22 mouse cellular contexts compared by ENCODE assay signal in genomic region chr4:99773041-99773440, GRCm38 (mm10). TPM values are rescaled to one million over a fixed set of nuclear protein-coding genes. Genes with fewer than 3 reads are reported as not detected.
DNase-seq lines count a peak whose midpoint lies in the region; ATAC-seq and TF ChIP-seq lines count a peak whose summit lies in the region.
"Had no signal": no experiment of that assay in that cellular context is flagged by ENCODE, and none has a peak within 500 bp of the region (broad histone marks: within the 10 kb centered on the region; RNA-seq: fewer than 3 reads in every experiment).

No protein-coding gene starts in this region.

- TF ChIP-seq EP300 in lung, postnatal 0 days (IDR thresholded peaks at IDR 0.05) = no peak

- no peak overlapping the region for H3K9ac ChIP-seq in hindbrain, embryonic 11.5 days (ENCODE audit: low read depth, low read length)
- H3K9ac ChIP-seq in hindbrain, embryonic 13.5 days = no peak overlapping the region
- no peak overlapping the region for H3K9ac ChIP-seq in lung, postnatal 0 days (replicated peaks; ENCODE audit: low read depth)
- H3K9ac ChIP-seq: embryonic facial prominence, embryonic 13.5 days; hindbrain, embryonic 14.5 days; lung, embryonic 14.5 days had no signal

- H3K9me3 ChIP-seq in hindbrain, embryonic 11.5 days (ENCODE audit: control insufficient read depth, low read length) = no peaks in the 10 kb centered on the region
- no peaks in the 10 kb centered on the region for H3K9me3 ChIP-seq in hindbrain, embryonic 13.5 days
- H3K9me3 ChIP-seq in lung, postnatal 0 days (ENCODE audit: low read length) = no peaks in the 10 kb centered on the region
- H3K9me3 ChIP-seq: embryonic facial prominence, embryonic 13.5 days; heart, embryonic 10.5 days had no signal

- WGBS in hindbrain, embryonic 11.5 days = 29% methylated on average over 1 of the region's 1 CpGs
- WGBS in hindbrain, embryonic 13.5 days = 56% methylated on average over 1 of the region's 1 CpGs
- WGBS in lung, postnatal 0 days = 27% methylated on average over 1 of the region's 1 CpGs

- H3K4me1 ChIP-seq in hindbrain, embryonic 11.5 days (replicated peaks; ENCODE audit: control insufficient read depth, insufficient read depth, low read length) = no peaks in the 10 kb centered on the region
- H3K4me1 ChIP-seq in hindbrain, embryonic 13.5 days (replicated peaks) = no peaks in the 10 kb centered on the region
- H3K4me1 ChIP-seq in lung, postnatal 0 days (ENCODE audit: insufficient read depth, low read depth, low read length) = no peaks in the 10 kb centered on the region
- H3K4me1 ChIP-seq: embryonic facial prominence, embryonic 13.5 days; heart, embryonic 10.5 days had no signal

- no peak overlapping the region for H3K4me3 ChIP-seq in hindbrain, embryonic 11.5 days (ENCODE audit: low read depth, low read length)
- no peak overlapping the region for H3K4me3 ChIP-seq in hindbrain, embryonic 13.5 days
- no peak overlapping the region for H3K4me3 ChIP-seq in lung, postnatal 0 days (ENCODE audit: low read depth, low read length)
- H3K4me3 ChIP-seq: embryonic facial prominence, embryonic 13.5 days; heart, embryonic 10.5 days had no signal

- peak; percentile 5 for DNase-seq in hindbrain, embryonic 11.5 days (ENCODE audit: low spot score)
- DNase-seq in lung, postnatal 10 days = peak; percentile 29
- DNase-seq in lung, postnatal 0 days (ENCODE audit: low spot score) = no peak
- DNase-seq in kidney, postnatal 36 days = peak; percentile 16 to 33
- peak; percentile 19 for DNase-seq in retina, postnatal 1 day
- DNase-seq in left cerebral cortex, postnatal 25 days (ENCODE audit: low spot score in 2 of 2) = no peak
- DNase-seq in ovary, postnatal 14 days (ENCODE audit: low spot score) = no peak
- DNase-seq: adrenal gland, adult 8-10 months; B cell, adult 2 months; cerebellum, adult 9-11 months; gastrocnemius, postnatal 36 days; left cerebral cortex, postnatal 4 days; liver; lung, embryonic 14.5 days; thymus, postnatal 14 days had no signal

- TF ChIP-seq CTCF in lung, postnatal 0 days (IDR thresholded peaks at IDR 0.05) = no peak

- intact Hi-C loops in left cerebral cortex, postnatal 25 days (cut with DNase I) = no loop called here

- H3K27me3 ChIP-seq in hindbrain, embryonic 11.5 days (ENCODE audit: control insufficient read depth, insufficient read depth, low read length) = no peaks in the 10 kb centered on the region
- H3K27me3 ChIP-seq in hindbrain, embryonic 13.5 days = no peaks in the 10 kb centered on the region
- H3K27me3 ChIP-seq in lung, postnatal 0 days (replicated peaks; ENCODE audit: insufficient read depth, low read length) = no peaks in the 10 kb centered on the region
- H3K27me3 ChIP-seq: embryonic facial prominence, embryonic 13.5 days had no signal

- no peak overlapping the region for H3K4me2 ChIP-seq in hindbrain, embryonic 11.5 days (replicated peaks; ENCODE audit: low read depth, low read length)
- H3K4me2 ChIP-seq in hindbrain, embryonic 13.5 days = no peak overlapping the region
- no peak overlapping the region for H3K4me2 ChIP-seq in lung, postnatal 0 days (replicated peaks; ENCODE audit: low read depth, low read length)
- H3K4me2 ChIP-seq: embryonic facial prominence, embryonic 13.5 days; hindbrain, embryonic 14.5 days; lung, embryonic 14.5 days had no signal

- no peaks in the 10 kb centered on the region for H3K36me3 ChIP-seq in hindbrain, embryonic 11.5 days (ENCODE audit: control insufficient read depth, insufficient read depth, low read length)
- no peaks in the 10 kb centered on the region for H3K36me3 ChIP-seq in hindbrain, embryonic 13.5 days
- H3K36me3 ChIP-seq in lung, postnatal 0 days (ENCODE audit: insufficient read depth, low read length) = no peaks in the 10 kb centered on the region
- H3K36me3 ChIP-seq: embryonic facial prominence, embryonic 13.5 days; heart, embryonic 10.5 days had no signal

- H3K27ac ChIP-seq in hindbrain, embryonic 11.5 days (ENCODE audit: low read depth, low read length) = no peak overlapping the region
- H3K27ac ChIP-seq in hindbrain, embryonic 13.5 days = no peak overlapping the region
- no peak overlapping the region for H3K27ac ChIP-seq in lung, postnatal 0 days (ENCODE audit: low read length)
- H3K27ac ChIP-seq: embryonic facial prominence, embryonic 13.5 days; heart, embryonic 10.5 days; hindbrain, embryonic 14.5 days; stomach, postnatal 0 days had no signal

- no peak for ATAC-seq in hindbrain, embryonic 11.5 days (ENCODE audit: low FRiP score)
- ATAC-seq in hindbrain, embryonic 13.5 days (ENCODE audit: low FRiP score) = no peak
- ATAC-seq in lung, postnatal 0 days = no peak
- ATAC-seq: forebrain, embryonic 14.5 days; midbrain, embryonic 16.5 days had no signal

RNA-seq across cellular contexts. Expression of gene Efcab7, which starts 56.0 kb away (rescaled TPM):
- 29.1 and 32.0 TPM in 2 replicates for polyA plus RNA-seq in hindbrain, embryonic 11.5 days (2014; fragmentation: Nextera tagmentation; extraction: Ambion mirVana)
- polyA plus RNA-seq in hindbrain, embryonic 13.5 days (2015; fragmentation: Nextera tagmentation; extraction: Ambion mirVana) = 17.9 and 21.1 TPM in 2 replicates
- polyA plus RNA-seq in lung, postnatal 0 days (2015; fragmentation: Nextera tagmentation; extraction: Ambion mirVana) = 11.3 and 13.1 TPM in 2 replicates
- 1 to 10 TPM; 4.4 to 5.5 TPM for total RNA-seq in left cerebral cortex, postnatal 25 days (2021)

RNA-seq across cellular contexts. Expression of gene Alg6, which starts 57.6 kb away (rescaled TPM):
- 13.9 and 18.4 TPM in 2 replicates for polyA plus RNA-seq in hindbrain, embryonic 11.5 days (2014; fragmentation: Nextera tagmentation; extraction: Ambion mirVana)
- 10.0 and 10.8 TPM in 2 replicates for polyA plus RNA-seq in hindbrain, embryonic 13.5 days (2015; fragmentation: Nextera tagmentation; extraction: Ambion mirVana)
- polyA plus RNA-seq in lung, postnatal 0 days (2015; fragmentation: Nextera tagmentation; extraction: Ambion mirVana) = 7.3 and 10.0 TPM in 2 replicates
- 10 to 100 TPM in 1 of 2 experiments, 1 to 10 TPM in 1; 8.9 to 10.4 TPM for total RNA-seq in left cerebral cortex, postnatal 25 days (2021)

Comparison
In these comparisons a context has a peak if more than half of its experiments do, and no peak if none do; other contexts are left out.
1. DNase-seq: peak in hindbrain, embryonic 11.5 days (single experiment), lung, postnatal 10 days (single experiment), kidney, postnatal 36 days (2 of 2) and retina, postnatal 1 day (single experiment); none in lung, postnatal 0 days (single experiment), left cerebral cortex, postnatal 25 days (0 of 2) and ovary, postnatal 14 days (single experiment).